Comparison of ENCODE assay signal across 22 mouse cellular contexts in genomic region chr13:53225925-53226324, GRCm38 (mm10). TPM values are rescaled to one million over a fixed set of nuclear protein-coding genes. Genes with fewer than 3 reads are reported as not detected.
"Had no signal": no experiment of that assay in that cellular context is flagged by ENCODE, and none has a peak within 500 bp of the region (broad histone marks: within the 10 kb centered on the region; RNA-seq: fewer than 3 reads in every experiment).

No protein-coding gene starts in this region.

- H3K27me3 ChIP-seq: limb, embryonic 12.5 days; limb, embryonic 15.5 days; midbrain, embryonic 15.5 days; neural tube, embryonic 12.5 days; neural tube, embryonic 15.5 days; stomach, embryonic 15.5 days had no signal

- H3K36me3 ChIP-seq: limb, embryonic 15.5 days; midbrain, embryonic 12.5 days; midbrain, embryonic 15.5 days; neural tube, embryonic 12.5 days; neural tube, embryonic 15.5 days; stomach, embryonic 15.5 days had no signal

- H3K4me2 ChIP-seq: limb, embryonic 12.5 days; limb, embryonic 15.5 days; liver, embryonic 11.5 days; lung, embryonic 14.5 days; midbrain, embryonic 12.5 days; midbrain, embryonic 15.5 days; neural tube, embryonic 12.5 days; neural tube, embryonic 15.5 days; stomach, embryonic 15.5 days had no signal

- H3K9me3 ChIP-seq: limb, embryonic 15.5 days; midbrain, embryonic 15.5 days; neural tube, embryonic 15.5 days; stomach, embryonic 15.5 days had no signal

- H3K27ac ChIP-seq: limb, embryonic 15.5 days; liver, embryonic 14.5 days; macrophage; midbrain, embryonic 12.5 days; midbrain, embryonic 15.5 days; neural tube, embryonic 12.5 days; neural tube, embryonic 15.5 days; stomach, embryonic 15.5 days had no signal

- ATAC-seq: liver, postnatal 0 days; midbrain, embryonic 15.5 days had no signal

- H3K9ac ChIP-seq: limb, embryonic 12.5 days; limb, embryonic 15.5 days; liver, embryonic 14.5 days; liver, postnatal 0 days; lung, embryonic 14.5 days; midbrain, embryonic 12.5 days; midbrain, embryonic 15.5 days; neural tube, embryonic 12.5 days; neural tube, embryonic 15.5 days; stomach, embryonic 15.5 days had no signal

- DNase-seq: kidney, postnatal 14 days; kidney, postnatal 4 days; left cerebral cortex, postnatal 4 days; liver, postnatal 0 days; retina, postnatal 1 day; right cerebral cortex, postnatal 25 days; spleen, adult 18-20 months; thymus, adult 18-20 months; thymus, postnatal 14 days; thymus, postnatal 4 days had no signal

- H3K4me3 ChIP-seq: limb, embryonic 12.5 days; limb, embryonic 15.5 days; midbrain, embryonic 12.5 days; midbrain, embryonic 15.5 days; neural tube, embryonic 12.5 days; neural tube, embryonic 15.5 days; stomach, embryonic 15.5 days had no signal

- H3K4me1 ChIP-seq: midbrain, embryonic 15.5 days had no signal

RNA-seq across cellular contexts. Expression of gene Ror2, which starts 60.0 kb away (rescaled TPM):
- total RNA-seq: megakaryocyte, adult 5-6 weeks had no signal
- polyA plus RNA-seq: macrophage had no signal
